Mouse (Mus musculus) kidney, postnatal 25 days (tissue): ENCODE measurements at regions not wholly inside any gene's neighbourhood (a gene's known extent, or its start where the extent isn't known, plus 50 kb on each side); places are given as distances from the start of the nearest gene placed in this dataset.

ENCODE experiments used
- DNase-seq, 2 experiments: peaks; one replicate each; pipeline ENCODE4 v3.0.0; 2021; ENCODE audit warnings: mixed read lengths in 2 of 2

DNA sequence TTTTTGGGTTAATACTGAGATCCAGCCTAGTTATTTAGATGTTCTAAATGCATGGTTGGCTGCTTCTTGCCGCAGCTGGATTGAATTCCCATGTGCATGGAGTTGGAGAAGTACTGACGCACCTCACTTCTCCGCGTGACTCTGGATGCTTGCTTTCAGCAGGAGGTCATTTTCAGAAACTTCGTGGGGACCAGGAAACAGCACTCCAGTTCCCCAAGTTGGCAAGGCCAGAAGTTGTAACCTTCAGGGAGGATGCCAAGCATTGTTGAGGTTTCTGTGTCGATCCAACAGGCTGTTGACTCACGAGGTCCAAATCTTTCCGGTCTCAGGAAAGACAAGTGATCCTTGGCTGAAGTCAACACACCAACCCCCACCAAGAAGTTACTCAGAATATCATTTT is 167.6 kb upstream of the Dpt start:
- DNase-seq: peak; percentile 15 to 38

GRCm38 (mm10) chr1:164622946-164623345 is 164.8 kb upstream of the Atp1b1 start:
- no peak for DNase-seq

DNA sequence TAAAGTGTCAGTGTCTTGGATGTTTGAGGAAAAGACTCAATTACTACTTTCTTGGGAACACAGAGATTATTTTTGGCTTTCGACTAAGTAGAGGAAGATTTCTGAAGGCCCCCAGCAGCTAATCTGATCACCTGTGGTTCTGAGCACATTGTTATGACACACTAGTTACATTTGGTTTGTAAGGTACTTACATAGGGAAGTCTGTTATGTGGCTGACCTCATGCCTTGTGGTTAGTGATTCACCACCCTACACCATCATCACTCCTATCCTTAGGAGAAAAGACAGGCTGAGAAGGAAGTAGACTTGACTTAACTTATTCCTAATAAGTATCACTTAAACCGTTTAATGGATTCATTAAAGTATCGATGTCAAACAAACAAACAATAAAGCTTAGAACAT is 164.3 kb upstream of the Atp1b1 start:
- no peak for DNase-seq

GRCm38 (mm10) chr1:164620129-164620528 is 162.0 kb upstream of the Atp1b1 start:
- DNase-seq: no peak

DNA sequence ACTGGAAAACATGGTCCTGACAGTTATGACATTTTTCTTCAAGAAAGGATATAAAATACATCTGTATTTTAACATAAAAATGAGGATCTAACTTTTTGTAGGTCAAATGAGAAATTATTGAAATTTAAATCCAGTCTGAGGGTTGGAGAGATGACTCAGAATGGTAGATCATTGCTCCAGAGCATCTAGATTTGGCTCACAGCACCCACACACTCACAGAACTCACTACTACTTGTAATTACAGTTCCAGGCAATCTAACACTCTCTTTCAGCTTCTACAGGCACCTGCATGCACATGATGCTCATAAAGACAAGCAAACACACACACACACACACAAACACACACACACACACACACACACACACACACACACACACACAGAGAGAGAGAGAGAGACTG is 159.7 kb upstream of the Atp1b1 start:
- no peak for DNase-seq

GRCm38 (mm10) chr1:164607061-164607460 is 148.9 kb upstream of the Atp1b1 start:
- no peak for DNase-seq

DNA sequence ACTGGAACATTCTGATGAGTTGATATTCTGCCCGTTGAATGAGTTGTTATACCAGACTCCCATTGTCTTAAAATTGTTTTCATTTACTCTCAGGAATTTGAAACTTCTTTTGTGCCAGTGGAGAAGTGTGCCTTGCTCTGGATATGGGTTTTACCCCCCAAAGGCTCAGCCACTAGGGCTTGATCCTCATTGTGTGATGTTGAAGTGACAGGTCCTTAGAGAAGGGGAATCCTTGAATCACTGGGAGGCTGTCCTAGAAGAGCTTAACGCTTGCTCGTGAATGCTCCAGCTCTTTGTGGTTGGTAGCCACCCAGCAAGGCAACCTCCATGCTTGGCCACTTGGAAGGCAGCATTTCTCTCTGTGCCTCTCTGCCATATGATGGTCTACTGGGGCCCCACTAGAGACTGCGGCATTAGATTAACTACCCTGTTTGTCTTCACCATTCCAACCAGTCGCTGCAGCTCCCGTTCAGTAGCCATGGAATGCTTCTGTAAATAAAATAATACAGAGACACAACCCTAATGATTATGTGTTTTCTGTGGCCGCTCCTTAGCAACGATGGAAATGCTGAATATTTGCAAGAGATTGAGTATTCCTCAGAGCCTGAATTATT is 148.1 kb upstream of the Atp1b1 start:
- DNase-seq: no peak

DNA sequence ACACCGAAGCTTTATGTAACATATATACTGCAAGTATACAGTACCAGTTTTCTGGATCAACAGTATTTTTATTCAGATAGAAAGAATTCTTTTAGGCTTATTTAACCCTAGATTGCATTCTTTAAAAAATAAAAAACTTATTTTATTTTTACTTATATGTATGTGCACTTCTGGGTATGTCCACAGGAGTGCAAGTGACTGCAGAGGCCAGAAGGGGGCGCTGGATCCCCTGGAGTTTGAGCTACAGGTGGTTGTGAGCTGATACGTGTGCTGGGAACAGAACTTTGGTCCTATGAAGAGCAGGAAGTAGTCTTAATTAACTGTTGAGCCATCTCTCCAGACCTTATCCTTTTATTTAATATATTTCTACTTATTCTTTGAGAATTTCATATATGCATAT is 145.3 kb upstream of the Atp1b1 start:
- DNase-seq: no peak

DNA sequence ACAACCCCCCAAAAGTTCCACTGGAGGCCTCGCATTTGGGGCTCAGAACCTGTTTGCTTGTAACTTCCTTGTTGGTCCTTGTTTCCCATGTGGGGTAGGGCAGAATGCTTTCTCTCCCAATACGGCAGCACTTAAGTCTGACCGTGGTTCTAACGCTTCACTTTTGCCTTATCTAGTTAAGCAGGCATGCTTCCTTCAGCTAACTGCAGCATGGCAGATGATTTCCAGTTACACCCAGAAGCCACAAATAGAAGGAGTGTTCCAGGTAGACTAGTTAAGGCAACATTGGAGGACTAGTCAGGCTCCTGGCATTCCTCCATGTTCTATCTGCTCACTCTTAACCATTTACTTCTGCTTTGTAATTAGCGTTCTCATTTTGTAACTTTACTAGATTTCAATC is 144.4 kb upstream of the Atp1b1 start:
- DNase-seq: no peak

GRCm38 (mm10) chr1:164590205-164590613 is 132.1 kb upstream of the Atp1b1 start:
- no peak for DNase-seq

GRCm38 (mm10) chr1:164586066-164586989 is 128.2 kb upstream of the Atp1b1 start:
- DNase-seq: no peak

DNA sequence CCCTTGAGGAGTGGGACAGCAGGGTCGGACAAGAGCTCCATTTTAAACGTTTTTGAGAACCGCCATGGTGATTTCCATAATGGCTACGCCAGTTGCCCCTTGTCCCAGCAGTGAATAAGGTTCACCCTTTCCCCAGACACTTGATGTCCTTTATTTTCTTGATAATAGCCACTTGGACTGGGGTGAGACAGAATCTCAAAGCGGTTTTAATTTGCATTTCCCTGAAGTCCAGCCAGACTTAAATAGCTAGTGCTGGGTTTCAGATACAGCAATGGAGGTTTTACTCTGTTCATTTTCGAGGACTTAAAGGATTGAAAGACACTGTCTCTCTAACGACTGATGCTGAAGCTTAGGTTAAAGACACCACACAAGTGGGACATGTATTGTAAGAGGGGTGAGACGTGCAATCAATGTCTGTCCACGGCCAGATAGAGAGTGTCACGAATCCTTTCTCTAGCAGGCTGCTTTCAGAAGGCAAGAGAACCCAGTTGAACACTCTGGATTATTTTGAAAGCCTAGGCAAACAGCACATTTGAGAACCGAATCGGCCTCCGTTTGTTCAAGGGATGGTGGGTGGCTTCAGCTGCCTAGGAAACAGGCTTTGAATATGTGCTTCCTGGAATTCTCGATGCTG is 118.8 kb upstream of the Atp1b1 start:
- no peak for DNase-seq

DNA sequence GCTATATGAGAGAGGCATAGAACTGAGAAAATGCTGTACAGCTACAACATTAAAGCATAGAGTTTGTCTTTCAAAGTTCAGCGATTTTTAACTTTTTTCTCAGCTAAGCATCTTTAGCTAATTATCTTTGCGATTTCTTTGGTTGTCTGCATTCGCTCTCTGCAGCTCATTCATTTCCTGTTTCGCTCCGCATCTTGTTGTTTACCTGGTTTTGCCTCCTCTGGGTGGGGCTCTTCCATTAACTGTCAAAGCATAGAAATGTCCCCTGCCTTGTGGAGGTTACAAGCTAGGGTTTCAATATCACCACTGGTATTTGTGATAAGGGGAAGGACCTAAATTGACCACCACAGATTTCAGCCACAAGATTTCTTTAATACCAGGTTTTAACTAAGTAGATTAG is 115.5 kb upstream of the Atp1b1 start:
- DNase-seq: no peak

- DNase-seq: no peak
Measured at GRCm38 (mm10) chr1:164572183-164572582, 114.0 kb upstream of the Atp1b1 start.

DNA sequence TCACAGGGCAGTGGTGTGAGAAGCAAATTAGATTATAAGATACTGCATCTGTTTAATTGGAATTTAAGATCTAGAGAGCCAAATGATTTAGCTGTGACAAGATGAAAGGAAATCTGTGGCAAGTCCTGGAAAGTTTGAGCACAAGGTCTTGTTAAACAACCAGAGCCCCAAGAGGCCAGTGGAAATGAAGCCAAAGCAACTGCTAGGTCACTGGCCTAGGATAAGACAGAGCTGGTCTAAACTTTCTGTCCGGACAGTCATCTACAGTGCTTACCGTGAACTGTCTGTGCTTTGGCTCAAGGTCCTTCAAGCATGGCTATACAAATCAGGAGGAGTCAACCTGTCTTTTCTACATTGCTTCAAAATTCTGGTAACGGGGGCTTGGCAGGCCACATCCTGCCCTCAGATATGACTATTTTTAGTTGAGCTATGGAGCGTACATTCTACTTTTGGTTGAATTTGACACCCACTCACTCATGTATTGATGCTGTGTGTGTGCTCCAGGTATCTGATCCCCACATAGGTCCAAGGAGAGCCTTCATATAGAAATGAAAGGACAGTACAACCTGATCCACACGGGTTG is 113.4 kb upstream of the Atp1b1 start:
- no peak for DNase-seq

GRCm38 (mm10) chr1:164564847-164565246 is 106.7 kb upstream of the Atp1b1 start:
- no peak for DNase-seq

DNA sequence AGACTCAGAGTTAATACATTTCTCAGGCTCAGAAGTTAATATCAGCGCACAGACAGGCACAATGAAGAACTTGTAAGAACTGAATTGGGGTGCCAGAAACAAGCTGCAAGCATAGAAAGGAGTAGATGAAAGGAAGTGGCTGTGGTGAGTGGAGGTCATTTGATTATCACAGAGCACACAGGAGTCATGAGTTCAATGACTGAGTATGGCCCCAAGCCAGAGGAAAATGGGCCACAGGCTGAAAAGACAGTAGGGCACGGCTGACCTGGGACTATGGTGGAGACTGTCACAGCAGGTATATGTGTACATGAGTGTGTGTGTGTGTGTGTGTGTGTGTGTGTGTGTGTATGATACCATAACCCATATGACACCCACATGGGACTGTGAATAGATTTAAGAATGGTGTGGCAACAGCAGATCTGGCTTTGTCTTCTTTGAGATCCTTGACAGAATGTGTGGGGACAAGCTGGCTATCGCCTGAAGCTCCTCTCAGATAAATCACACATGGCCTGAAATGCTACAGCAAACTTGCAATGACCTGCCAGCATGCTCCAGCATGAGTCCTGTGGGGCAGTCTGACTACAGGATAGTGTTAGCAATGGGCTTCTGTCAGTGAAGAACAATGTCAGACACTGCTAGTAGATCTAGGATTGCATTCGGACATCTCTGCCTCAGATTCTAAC is 101.5 kb upstream of the Atp1b1 start:
- DNase-seq: peak in 1 of 2 experiments; percentile 6

- DNase-seq: no peak
Measured at GRCm38 (mm10) chr1:164552658-164553057, 94.5 kb upstream of the Atp1b1 start.

- DNase-seq: no peak
Measured at GRCm38 (mm10) chr1:164551019-164551418, 92.9 kb upstream of the Atp1b1 start.

- peak; percentile 45 to 63 for DNase-seq
Measured at GRCm38 (mm10) chr1:164550596-164550995, 92.4 kb upstream of the Atp1b1 start.

DNA sequence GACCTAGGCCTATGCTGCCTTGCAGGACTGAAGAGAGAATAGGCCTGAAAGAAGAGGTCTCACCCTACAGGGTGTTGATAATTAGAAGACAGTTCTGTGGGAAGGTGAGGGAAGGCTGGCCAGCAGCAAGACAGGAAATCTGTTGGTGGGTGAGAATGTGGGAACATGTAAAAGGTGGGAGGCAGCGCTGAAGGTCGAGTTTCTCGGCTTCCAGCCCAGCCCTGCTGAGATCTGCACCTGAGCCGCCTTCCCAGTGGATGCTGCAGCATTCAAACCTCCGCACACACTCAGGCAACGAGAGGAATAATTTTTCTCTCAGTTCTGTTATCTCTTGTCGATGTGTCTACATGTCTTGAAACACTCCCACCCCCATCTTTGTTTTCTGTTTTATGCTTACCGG is 89.9 kb upstream of the Atp1b1 start:
- no peak for DNase-seq

DNA sequence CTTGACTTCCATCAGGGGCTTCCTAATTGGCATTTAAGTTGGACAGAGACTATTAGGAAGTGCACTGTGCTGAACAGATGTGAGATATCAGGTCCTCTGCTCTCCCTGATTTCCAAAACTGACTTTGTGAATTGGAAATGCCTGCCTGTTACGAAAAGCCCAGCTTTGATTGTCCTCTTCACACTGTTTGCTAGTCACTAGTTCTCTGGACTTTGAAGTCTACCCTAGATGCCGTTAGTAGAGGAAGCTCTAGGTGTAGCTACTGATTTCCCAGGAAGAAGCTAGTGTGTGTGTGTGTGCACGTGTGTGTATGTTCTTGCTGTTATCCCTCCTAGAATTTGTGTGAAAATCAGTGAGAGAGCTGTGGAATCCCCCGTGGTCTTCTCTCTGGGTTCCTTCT is 87.7 kb upstream of the Atp1b1 start:
- no peak for DNase-seq
